Mouse (Mus musculus): ENCODE results near the gene Fndc9.

GRCm38 (mm10) chr11:46286803-46287202 lies 51.5 kb downstream of the Fndc9 start:
- no peak for TF ChIP-seq CTCF (IDR thresholded peaks at IDR 0.05; ENCODE audit: insufficient read depth, low read depth, low read length)
- TF ChIP-seq POLR2A (IDR thresholded peaks at IDR 0.05; ENCODE audit: insufficient read depth, low read depth, low read length): no peak
